Mouse (Mus musculus) hindbrain, embryonic 13.5 days (tissue): Measurements from ENCODE around the gene Cnot9. TPM values are rescaled to one million over a fixed set of nuclear protein-coding genes. Genes with fewer than 3 reads are reported as not detected.

ENCODE experiments used
- ATAC-seq: fragments of 200-750 bp; cut with Nextera tagmentation; 2 replicates; pipeline ENCODE4 v1.8.0; 2017; ENCODE audit warnings: moderate TSS enrichment; ENCODE audit not compliant: low FRiP score
- H3K27ac ChIP-seq: fragments of 300-500 bp; sonication (generic); 2 replicates; pipeline ENCODE4 v1.5.1; 2015; ENCODE audit warnings: inconsistent platforms, mild to moderate bottlenecking, moderate library complexity
- H3K27me3 ChIP-seq: fragments of 300-500 bp; sonication (generic); 2 replicates; pipeline ENCODE4 v1.6.1; 2015; ENCODE audit warnings: mild to moderate bottlenecking, inconsistent platforms
- H3K36me3 ChIP-seq: fragments of 300-500 bp; sonication (generic); 2 replicates; pipeline ENCODE4 v1.6.1; 2015; ENCODE audit warnings: mild to moderate bottlenecking, inconsistent platforms
- H3K4me1 ChIP-seq: fragments of 300-500 bp; sonication (generic); replicated peaks from 2 replicates; pipeline ENCODE4 v1.6.1; 2015; ENCODE audit warnings: inconsistent platforms
- H3K4me2 ChIP-seq: fragments of 300-500 bp; sonication (generic); 2 replicates; pipeline ENCODE4 v1.6.1; 2015; ENCODE audit warnings: inconsistent platforms, mild to moderate bottlenecking, moderate library complexity
- H3K4me3 ChIP-seq: fragments of 300-500 bp; sonication (generic); 2 replicates; pipeline ENCODE4 v1.5.1; 2015; ENCODE audit warnings: mild to moderate bottlenecking, inconsistent platforms
- H3K9ac ChIP-seq: fragments of 300-500 bp; sonication (generic); 2 replicates; pipeline ENCODE4 v1.6.1; 2015; ENCODE audit warnings: mild to moderate bottlenecking, inconsistent platforms
- H3K9me3 ChIP-seq: fragments of 300-500 bp; sonication (generic); 2 replicates; pipeline ENCODE4 v1.6.1; 2016; ENCODE audit warnings: inconsistent platforms
- WGBS: fragments of 180-500 bp; shearing (Covaris S2); methylation state at CpG from one replicate; pipeline ENCODE4 v1.1.7; 2015; 5-methylcytosine and 5-hydroxymethylcytosine counted together
- polyA plus RNA-seq: library from polyadenylated mRNA; unstranded; fragments of >200 nt; fragmentation: Nextera tagmentation; extraction: Ambion mirVana; gene quantifications from 2 replicates; pipeline ENCODE4 v1.2.1, GENCODE M21; 2015

Gene Cnot9
- polyA plus RNA-seq, 1 experiment from 2014 or later = 49.6 TPM

DNA sequence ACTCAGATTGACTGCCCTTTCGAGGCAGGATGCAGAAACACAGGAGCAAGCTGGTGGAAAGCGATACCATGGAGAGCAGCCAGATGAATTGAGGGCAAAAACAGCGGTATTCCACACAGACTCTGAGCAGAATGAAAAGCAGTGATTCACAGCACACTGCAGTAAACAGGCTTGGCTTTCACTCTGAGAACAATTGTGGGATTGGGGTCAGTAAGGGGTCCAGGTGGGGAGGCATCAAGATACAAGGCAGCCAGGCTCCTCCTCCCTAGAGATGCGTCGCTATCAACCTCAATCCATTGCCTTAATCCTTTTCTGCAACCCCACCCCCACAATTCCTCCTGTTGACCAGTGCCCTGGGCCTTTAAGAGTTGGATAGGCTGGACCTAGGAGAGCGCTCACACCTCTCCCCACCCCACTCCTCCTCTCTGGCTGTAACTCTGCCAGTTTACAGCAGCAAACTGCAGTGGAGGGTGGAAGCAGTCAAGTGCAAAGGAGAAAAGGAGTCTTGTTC is 36.6 kb downstream of the Cnot9 start, which contains the start of gene Plcd4:
Gene Plcd4 (plus strand): TSS at position 438 of the 511 bp plus-strand sequence.
- H3K27ac ChIP-seq = peak within 1 kb of the TSS; percentile 46
- ATAC-seq = peak; percentile 63; the same call in 1 of the 2 replicates
- peaks cover 17% of the 10 kb centered on the region for H3K4me1 ChIP-seq
- H3K9ac ChIP-seq = peak within 1 kb of the TSS; percentile 9
- no peaks in the 10 kb centered on the region for H3K9me3 ChIP-seq
- H3K4me2 ChIP-seq = peak within 1 kb of the TSS; percentile 35
- peak within 1 kb of the TSS; percentile 4; the same call in 1 of the 2 replicates for H3K4me3 ChIP-seq
- 12% methylated on average over 6 of the region's 6 CpGs for WGBS
- H3K27me3 ChIP-seq = no peaks in the 10 kb centered on the region
- no peaks in the 10 kb centered on the region for H3K36me3 ChIP-seq

DNA sequence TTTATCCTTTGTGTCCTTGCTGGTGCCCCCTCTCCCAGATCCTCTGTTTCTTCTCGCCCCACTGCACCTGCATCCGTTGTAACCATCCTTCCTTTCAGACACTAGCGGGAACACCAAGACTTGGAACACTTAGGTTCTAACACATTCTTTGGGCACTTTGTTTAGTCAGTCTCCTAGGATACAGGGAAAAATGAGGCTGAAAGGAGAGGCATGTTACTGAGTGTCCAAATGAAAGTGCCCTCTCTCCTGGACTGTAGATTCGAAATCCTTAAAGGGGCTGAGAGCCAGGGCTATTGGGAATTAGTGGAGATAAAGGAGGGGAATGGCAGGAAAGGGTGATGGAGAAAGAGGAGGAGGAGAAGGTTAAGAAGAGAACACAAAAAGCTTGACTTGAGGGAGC is 38.3 kb downstream of the Cnot9 start, which contains the start of gene Usp37:
Gene Usp37 (minus strand): TSS at position 101 of the 400 bp plus-strand sequence.
- no peaks in the 10 kb centered on the region for H3K36me3 ChIP-seq
- no peak within 1 kb of the TSS for H3K27ac ChIP-seq
- no peaks in the 10 kb centered on the region for H3K27me3 ChIP-seq
- no peaks in the 10 kb centered on the region for H3K9me3 ChIP-seq
- ATAC-seq = no peak
- H3K4me2 ChIP-seq = peak within 1 kb of the TSS; percentile 35
- WGBS = 29% methylated on average over 4 of the region's 4 CpGs
- H3K9ac ChIP-seq = no peak within 1 kb of the TSS
- peaks cover 17% of the 10 kb centered on the region for H3K4me1 ChIP-seq
- 0 out of 2 replicates have a peak within 1 kb of the TSS, but pooled peaks have one; percentile 4 for H3K4me3 ChIP-seq

DNA sequence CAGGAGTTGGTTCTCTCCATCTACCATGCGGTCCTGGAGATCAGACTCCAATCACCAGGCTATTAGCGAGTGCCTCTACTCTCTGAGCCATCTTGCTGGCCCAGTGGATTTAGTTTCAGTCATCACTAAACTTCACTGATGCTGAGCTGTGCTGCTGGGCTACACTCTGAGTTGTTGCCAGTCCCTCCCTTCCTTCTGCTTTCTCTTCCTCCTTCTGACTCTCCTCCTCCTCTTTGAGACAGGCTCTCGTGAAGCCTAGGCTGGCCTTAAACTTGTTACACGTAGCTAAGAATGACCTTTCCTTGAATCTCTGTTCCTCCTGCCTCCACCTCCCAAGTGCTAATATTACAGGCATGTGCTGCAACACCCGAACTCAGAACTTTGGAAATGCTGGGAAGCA is 53.2 kb downstream of the Cnot9 start:
- WGBS = 85% methylated on average over 5 of the region's 5 CpGs
- Histone ChIP-seq H3K9me3 (no peaks in the 10 kb centered on the region), H3K27ac (no peak overlapping the region), H3K27me3 (no peaks in the 10 kb centered on the region), H3K36me3 (peaks cover 13% of the 10 kb centered on the region), H3K4me2 (no peak overlapping the region), H3K9ac (no peak overlapping the region), H3K4me3 (no peak overlapping the region), H3K4me1 (no peaks in the 10 kb centered on the region)
- ATAC-seq = no peak

DNA sequence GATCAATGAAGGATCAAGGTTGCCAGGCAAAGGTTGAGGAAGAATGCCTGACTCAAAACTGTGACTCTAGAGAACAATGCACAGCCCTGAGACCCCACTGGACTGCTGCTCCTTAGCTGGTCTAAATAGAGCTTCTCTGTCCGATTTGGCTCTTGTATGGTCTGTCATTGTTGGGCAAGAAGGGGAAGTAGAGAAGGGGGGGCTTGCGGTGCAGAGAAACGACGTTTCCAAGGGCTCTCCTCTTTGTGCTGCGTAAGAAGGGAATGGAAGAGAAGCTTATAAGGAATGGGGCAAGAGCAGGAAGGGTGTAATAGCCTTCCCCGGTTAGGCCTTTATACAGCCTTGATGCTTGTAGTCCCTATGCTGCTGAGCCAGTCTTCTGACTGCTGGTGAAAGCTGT is 60.0 kb downstream of the Cnot9 start:
- no peak overlapping the region for H3K27ac ChIP-seq
- no peaks in the 10 kb centered on the region for H3K4me1 ChIP-seq
- H3K9ac ChIP-seq = no peak overlapping the region
- WGBS = 71% methylated on average over 6 of the region's 6 CpGs
- no peaks in the 10 kb centered on the region for H3K9me3 ChIP-seq
- H3K36me3 ChIP-seq = peaks cover 76% of the 10 kb centered on the region
- no peaks in the 10 kb centered on the region for H3K27me3 ChIP-seq
- no peak for ATAC-seq
- no peak overlapping the region for H3K4me3 ChIP-seq
- no peak overlapping the region for H3K4me2 ChIP-seq

DNA sequence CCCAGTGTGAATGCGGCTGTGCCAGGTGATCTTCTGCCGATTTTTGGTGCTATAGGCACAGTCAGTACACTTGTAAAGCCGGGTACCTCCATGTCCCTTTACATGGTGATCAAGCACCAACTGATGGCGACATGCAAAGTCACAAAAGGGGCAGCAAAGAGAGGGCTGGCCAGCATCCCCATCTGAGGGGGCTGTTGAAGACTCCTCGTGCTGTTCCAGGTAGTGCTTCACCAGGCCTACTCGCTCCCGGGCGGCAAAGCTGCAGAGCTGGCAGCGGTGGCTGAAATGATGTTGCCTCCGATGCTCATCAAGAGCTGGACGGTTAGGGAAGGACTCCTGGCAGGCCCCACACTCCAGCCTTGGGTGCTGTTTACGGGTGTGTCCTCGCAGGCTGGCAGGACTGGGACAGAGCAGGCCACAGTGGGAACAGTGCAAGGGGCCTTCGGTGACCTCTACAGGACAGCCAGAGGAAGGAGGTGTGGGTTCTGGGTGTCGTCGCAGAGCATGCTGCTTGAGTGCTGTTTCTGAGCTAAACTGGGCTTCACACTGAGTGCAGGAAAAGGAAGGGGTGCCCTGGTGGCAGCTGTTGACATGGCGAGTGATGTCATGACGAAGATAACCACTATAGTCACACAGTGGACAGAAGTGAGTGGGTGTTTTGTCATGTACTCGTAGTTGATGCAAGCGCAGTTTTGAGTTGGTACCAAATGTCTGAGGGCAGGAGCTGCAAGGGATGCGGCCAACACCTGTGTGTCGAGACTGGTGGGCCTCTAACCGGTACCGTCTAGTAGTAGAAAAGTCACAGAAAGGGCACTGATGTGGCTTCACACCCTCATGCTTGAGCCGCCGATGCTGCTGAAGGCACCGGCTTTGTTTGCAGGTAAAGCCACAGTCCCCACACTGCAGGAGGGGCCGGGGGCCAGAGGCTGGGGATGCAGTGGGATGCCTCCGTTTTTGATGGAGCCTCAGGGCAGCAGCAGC is 64.2 kb downstream of the Cnot9 start:
- no peaks in the 10 kb centered on the region for H3K27me3 ChIP-seq
- no peaks in the 10 kb centered on the region for H3K4me1 ChIP-seq
- no peak overlapping the region for H3K4me3 ChIP-seq
- no peak overlapping the region for H3K9ac ChIP-seq
- H3K36me3 ChIP-seq = peaks cover 93% of the 10 kb centered on the region
- no peaks in the 10 kb centered on the region for H3K9me3 ChIP-seq
- ATAC-seq = no peak
- WGBS = 93% methylated on average over 29 of the region's 29 CpGs
- H3K27ac ChIP-seq = no peak overlapping the region
- H3K4me2 ChIP-seq = no peak overlapping the region

Other genes with a start within 250 kb of the Cnot9 start
- gene Gpbar1, start 227.5 kb upstream of the Cnot9 start, polyA plus RNA-seq = 0.42 TPM in 1 of 2 replicates, not detected in the other
- 199 and 206 TPM in 2 replicates for gene Aamp, start 221.3 kb upstream of the Cnot9 start, polyA plus RNA-seq
- 98.2 and 102 TPM in 2 replicates for gene Pnkd, start 221.1 kb upstream of the Cnot9 start, polyA plus RNA-seq
- gene Tmbim1, start 200.4 kb upstream of the Cnot9 start, polyA plus RNA-seq = 7.8 and 8.6 TPM in 2 replicates
- gene Catip, start 143.9 kb upstream of the Cnot9 start, polyA plus RNA-seq = 0.80 and 1.6 TPM in 2 replicates
- 2.4 and 2.5 TPM in 2 replicates for gene Slc11a1, start 130.9 kb upstream of the Cnot9 start, polyA plus RNA-seq
- 18.5 and 19.8 TPM in 2 replicates for gene Ctdsp1, start 114.5 kb upstream of the Cnot9 start, polyA plus RNA-seq
- gene Vil1, start 96.7 kb upstream of the Cnot9 start, polyA plus RNA-seq = 0.16 and 0.18 TPM in 2 replicates
- gene Plcd4, start 36.8 kb downstream of the Cnot9 start, polyA plus RNA-seq = 3.4 and 4.1 TPM in 2 replicates
- 27.2 and 28.1 TPM in 2 replicates for gene Usp37, start 38.2 kb downstream of the Cnot9 start, polyA plus RNA-seq
- 7.7 and 8.3 TPM in 2 replicates for gene Zfp142, start 82.2 kb downstream of the Cnot9 start, polyA plus RNA-seq
- 21.6 and 23.3 TPM in 2 replicates for gene Bcs1l, start 82.2 kb downstream of the Cnot9 start, polyA plus RNA-seq
- 46.4 and 47.5 TPM in 2 replicates for gene Rnf25, start 95.3 kb downstream of the Cnot9 start, polyA plus RNA-seq
- 22.1 and 24.8 TPM in 2 replicates for gene Stk36, start 95.4 kb downstream of the Cnot9 start, polyA plus RNA-seq
- 11.9 and 13.3 TPM in 2 replicates for gene Ttll4, start 155.7 kb downstream of the Cnot9 start, polyA plus RNA-seq
- 2.1 TPM in 2 replicates for gene Cyp27a1, start 207.5 kb downstream of the Cnot9 start, polyA plus RNA-seq
- 0.16 and 0.21 TPM in 2 replicates for gene Prkag3, start 243.2 kb downstream of the Cnot9 start, polyA plus RNA-seq